Mouse (Mus musculus): ENCODE measurements around the gene Dmgdh. TPM values are rescaled to one million over a fixed set of nuclear protein-coding genes. Genes with fewer than 3 reads are reported as not detected.
A peak's percentile ranks its signal among the peaks of the same experiment; 100 is the strongest.

Dmgdh gene
- polyA plus RNA-seq, 1 experiment from 2014 or later, result 0.07 TPM

DNA sequence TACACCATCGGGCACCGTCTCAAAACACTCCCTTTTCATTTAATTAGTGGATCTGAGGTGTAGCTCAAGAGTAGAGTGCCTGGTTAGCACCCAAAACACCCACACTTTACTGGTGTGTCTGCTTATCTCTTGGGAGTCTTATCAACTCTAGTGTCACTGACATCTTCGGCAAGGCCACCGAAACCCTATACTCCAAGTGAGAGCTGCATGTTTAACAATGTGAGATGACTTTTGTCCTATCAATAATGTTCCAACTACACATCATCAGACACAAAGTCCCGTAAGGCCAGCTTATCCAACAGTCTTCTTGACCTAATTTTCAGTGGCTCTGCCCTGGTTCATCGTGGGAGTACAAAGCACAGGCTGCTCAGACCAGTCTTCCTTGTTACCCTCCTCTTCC lies 20.9 kb upstream of the Dmgdh start:
- no peaks in the 10 kb centered on the region for H3K36me3 ChIP-seq (ENCODE audit: control insufficient read depth, insufficient read depth, low read length)
- 90% methylated on average over 6 of the region's 6 CpGs for WGBS
- H3K27me3 ChIP-seq (ENCODE audit: control insufficient read depth, insufficient read depth, low read length), result no peaks in the 10 kb centered on the region
- no peaks in the 10 kb centered on the region for H3K4me1 ChIP-seq (ENCODE audit: control insufficient read depth, insufficient read depth, low read length)
- no peak overlapping the region for H3K4me2 ChIP-seq (ENCODE audit: low read depth, low read length)
- H3K27ac ChIP-seq (ENCODE audit: low read depth, low read length), result no peak overlapping the region
- H3K9me3 ChIP-seq (ENCODE audit: control insufficient read depth, low read length), result no peaks in the 10 kb centered on the region
- H3K4me3 ChIP-seq (ENCODE audit: low read depth, low read length), result no peak overlapping the region
- H3K9ac ChIP-seq (replicated peaks; ENCODE audit: low read depth, low read length), result no peak overlapping the region
- ATAC-seq (ENCODE audit: low read depth), result no peak

GRCm38 (mm10) chr13:93657941-93658340 lies 16.3 kb upstream of the Dmgdh start:
- H3K4me3 ChIP-seq (ENCODE audit: low read depth, low read length), result no peak overlapping the region
- H3K36me3 ChIP-seq (ENCODE audit: control insufficient read depth, insufficient read depth, low read length), result no peaks in the 10 kb centered on the region
- no peaks in the 10 kb centered on the region for H3K27me3 ChIP-seq (ENCODE audit: control insufficient read depth, insufficient read depth, low read length)
- no peak overlapping the region for H3K27ac ChIP-seq (ENCODE audit: low read depth, low read length)
- 77% methylated on average over 5 of the region's 5 CpGs for WGBS
- H3K4me1 ChIP-seq (ENCODE audit: control insufficient read depth, insufficient read depth, low read length), result no peaks in the 10 kb centered on the region
- no peak overlapping the region for H3K4me2 ChIP-seq (ENCODE audit: low read depth, low read length)
- ATAC-seq (ENCODE audit: low read depth), result no peak
- no peak overlapping the region for H3K9ac ChIP-seq (replicated peaks; ENCODE audit: low read depth, low read length)
- H3K9me3 ChIP-seq (ENCODE audit: control insufficient read depth, low read length), result no peaks in the 10 kb centered on the region

DNA sequence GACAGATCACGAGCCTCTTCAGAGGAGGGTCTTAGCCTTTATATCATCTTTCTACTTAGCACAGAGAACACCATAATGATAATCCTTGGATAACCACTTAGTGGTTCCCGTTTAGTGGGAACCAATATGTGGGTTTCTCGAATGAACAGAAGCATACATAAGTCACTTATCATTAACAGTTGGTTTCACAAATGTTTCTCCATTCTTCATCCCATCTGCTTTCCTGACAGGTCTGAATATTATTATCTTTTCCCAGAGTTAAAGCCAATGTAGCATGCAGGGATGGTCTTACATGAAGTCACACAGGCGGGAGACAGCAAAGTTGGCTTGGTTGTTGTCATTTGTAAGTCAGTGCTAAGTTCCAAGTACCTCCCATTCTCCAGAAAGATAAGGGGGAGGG lies 6.6 kb upstream of the Dmgdh start:
- ATAC-seq (ENCODE audit: low read depth), result no peak
- no peaks in the 10 kb centered on the region for H3K9me3 ChIP-seq (ENCODE audit: control insufficient read depth, low read length)
- 93% methylated on average over 4 of the region's 4 CpGs for WGBS
- no peaks in the 10 kb centered on the region for H3K4me1 ChIP-seq (ENCODE audit: control insufficient read depth, insufficient read depth, low read length)
- no peaks in the 10 kb centered on the region for H3K36me3 ChIP-seq (ENCODE audit: control insufficient read depth, insufficient read depth, low read length)
- H3K27me3 ChIP-seq (ENCODE audit: control insufficient read depth, insufficient read depth, low read length), result no peaks in the 10 kb centered on the region
- no peak overlapping the region for H3K27ac ChIP-seq (ENCODE audit: low read depth, low read length)
- no peak overlapping the region for H3K4me2 ChIP-seq (ENCODE audit: low read depth, low read length)
- no peak overlapping the region for H3K4me3 ChIP-seq (ENCODE audit: low read depth, low read length)
- H3K9ac ChIP-seq (replicated peaks; ENCODE audit: low read depth, low read length), result no peak overlapping the region

DNA sequence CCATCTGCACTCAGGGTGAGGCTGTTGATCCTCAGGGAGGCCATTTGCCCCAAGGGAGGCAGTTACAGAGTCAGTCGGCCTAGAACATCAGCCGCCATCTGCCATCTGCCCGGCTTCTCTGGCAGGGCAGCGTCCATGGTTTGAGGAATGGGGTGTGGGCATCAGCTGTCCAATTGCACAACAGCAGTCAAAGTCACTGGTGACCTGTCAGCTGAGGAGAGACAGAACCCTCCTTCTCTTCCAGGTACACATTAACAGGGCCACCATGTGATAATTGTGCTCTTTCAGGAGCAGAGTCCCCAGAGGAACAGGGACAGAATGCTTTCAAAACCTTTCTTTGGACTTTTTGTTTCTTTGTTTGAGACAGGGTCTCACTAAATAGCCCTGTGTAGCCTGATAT lies 1.9 kb upstream of the Dmgdh start:
- H3K9me3 ChIP-seq (ENCODE audit: control insufficient read depth, low read length), result no peaks in the 10 kb centered on the region
- H3K27me3 ChIP-seq (ENCODE audit: control insufficient read depth, insufficient read depth, low read length), result no peaks in the 10 kb centered on the region
- no peak overlapping the region for H3K9ac ChIP-seq (replicated peaks; ENCODE audit: low read depth, low read length)
- no peak overlapping the region for H3K4me3 ChIP-seq (ENCODE audit: low read depth, low read length)
- H3K4me2 ChIP-seq (ENCODE audit: low read depth, low read length), result no peak overlapping the region
- H3K27ac ChIP-seq (ENCODE audit: low read depth, low read length), result no peak overlapping the region
- no peaks in the 10 kb centered on the region for H3K36me3 ChIP-seq (ENCODE audit: control insufficient read depth, insufficient read depth, low read length)
- ATAC-seq (ENCODE audit: low read depth), result no peak
- 84% methylated on average over 4 of the region's 4 CpGs for WGBS
- H3K4me1 ChIP-seq (ENCODE audit: control insufficient read depth, insufficient read depth, low read length), result no peaks in the 10 kb centered on the region

DNA sequence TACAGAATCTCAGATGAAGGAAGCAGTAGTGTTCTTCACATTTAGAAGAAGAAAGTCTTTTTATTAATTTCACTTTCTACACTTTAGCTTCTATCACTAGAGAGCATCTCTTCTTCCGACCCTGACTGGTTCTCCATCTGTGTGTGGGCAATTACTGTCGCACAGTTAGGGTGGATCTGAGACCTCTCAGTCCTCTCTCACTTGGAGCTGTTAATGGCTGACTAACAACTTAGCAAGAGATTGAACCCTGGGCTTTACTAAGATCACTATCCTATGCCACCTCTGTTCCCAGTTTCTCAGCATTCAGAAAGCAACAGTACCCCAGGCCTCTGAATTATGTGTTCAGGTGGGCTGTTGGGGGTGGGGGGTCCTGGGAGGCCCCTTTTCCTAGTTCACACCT lies 937 bp upstream of the Dmgdh start:
- Histone ChIP-seq H3K9ac (replicated peaks; ENCODE audit: low read depth, low read length) (no peak overlapping the region), H3K4me3 (ENCODE audit: low read depth, low read length) (no peak overlapping the region), H3K27ac (ENCODE audit: low read depth, low read length) (no peak overlapping the region), H3K36me3 (ENCODE audit: control insufficient read depth, insufficient read depth, low read length) (no peaks in the 10 kb centered on the region), H3K4me1 (ENCODE audit: control insufficient read depth, insufficient read depth, low read length) (no peaks in the 10 kb centered on the region), H3K9me3 (ENCODE audit: control insufficient read depth, low read length) (no peaks in the 10 kb centered on the region), H3K27me3 (ENCODE audit: control insufficient read depth, insufficient read depth, low read length) (no peaks in the 10 kb centered on the region), H3K4me2 (ENCODE audit: low read depth, low read length) (no peak overlapping the region)
- WGBS, result 69% methylated on average over 2 of the region's 2 CpGs
- ATAC-seq (ENCODE audit: low read depth), result no peak

DNA sequence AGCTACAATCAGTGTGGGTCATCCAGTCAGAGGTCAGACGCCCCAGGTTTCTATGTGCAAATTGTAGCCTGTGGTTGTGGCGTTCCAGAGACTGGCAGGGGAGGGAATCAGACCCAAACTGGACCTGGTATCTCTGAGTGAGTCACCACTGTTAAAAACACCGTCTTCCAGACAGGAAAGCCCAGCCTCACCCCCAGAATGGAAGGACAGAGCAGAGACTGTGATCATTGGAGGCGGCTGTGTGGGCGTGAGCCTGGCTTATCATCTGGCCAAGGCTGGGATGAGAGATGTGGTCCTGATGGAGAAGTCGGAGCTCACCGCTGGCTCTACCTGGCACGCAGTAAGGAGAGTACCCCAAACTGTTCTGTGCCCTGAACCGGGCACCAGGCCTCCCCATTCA lies 2.6 kb downstream of the Dmgdh start:
- Histone ChIP-seq H3K27me3 (ENCODE audit: control insufficient read depth, insufficient read depth, low read length) (no peaks in the 10 kb centered on the region), H3K4me3 (ENCODE audit: low read depth, low read length) (no peak overlapping the region), H3K9ac (replicated peaks; ENCODE audit: low read depth, low read length) (no peak overlapping the region), H3K4me2 (ENCODE audit: low read depth, low read length) (no peak overlapping the region), H3K36me3 (ENCODE audit: control insufficient read depth, insufficient read depth, low read length) (no peaks in the 10 kb centered on the region), H3K9me3 (ENCODE audit: control insufficient read depth, low read length) (no peaks in the 10 kb centered on the region), H3K4me1 (ENCODE audit: control insufficient read depth, insufficient read depth, low read length) (no peaks in the 10 kb centered on the region), H3K27ac (ENCODE audit: low read depth, low read length) (no peak overlapping the region)
- ATAC-seq (ENCODE audit: low read depth), result no peak
- 79% methylated on average over 9 of the region's 9 CpGs for WGBS

DNA sequence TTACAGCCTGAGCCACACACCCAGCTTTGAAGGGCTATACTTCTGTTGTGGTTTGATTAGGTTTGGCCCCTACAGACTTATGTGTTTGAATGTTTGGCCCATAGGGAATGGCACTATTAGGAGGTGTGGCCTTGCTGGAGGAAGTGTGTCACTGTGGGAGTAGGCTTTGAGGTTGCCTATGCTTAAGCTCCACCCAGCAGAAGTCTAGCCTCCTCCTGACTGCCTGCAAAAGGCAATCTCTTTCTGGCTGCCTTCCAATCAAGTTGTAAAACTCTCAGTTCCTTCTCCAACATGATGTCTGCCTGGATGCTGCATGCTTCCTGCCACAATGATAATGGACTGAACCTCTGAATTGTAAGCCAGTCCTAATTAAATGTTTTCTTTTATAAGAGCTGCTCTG lies 9.1 kb downstream of the Dmgdh start:
- no peaks in the 10 kb centered on the region for H3K9me3 ChIP-seq (ENCODE audit: control insufficient read depth, low read length)
- H3K36me3 ChIP-seq (ENCODE audit: control insufficient read depth, insufficient read depth, low read length), result no peaks in the 10 kb centered on the region
- ATAC-seq (ENCODE audit: low read depth), result peak; percentile 38; the same call in 1 of the 2 replicates
- no peak overlapping the region for H3K9ac ChIP-seq (replicated peaks; ENCODE audit: low read depth, low read length)
- no peak overlapping the region for H3K27ac ChIP-seq (ENCODE audit: low read depth, low read length)
- no peak overlapping the region for H3K4me2 ChIP-seq (ENCODE audit: low read depth, low read length)
- no peak overlapping the region for H3K4me3 ChIP-seq (ENCODE audit: low read depth, low read length)
- no peaks in the 10 kb centered on the region for H3K27me3 ChIP-seq (ENCODE audit: control insufficient read depth, insufficient read depth, low read length)
- H3K4me1 ChIP-seq (ENCODE audit: control insufficient read depth, insufficient read depth, low read length), result no peaks in the 10 kb centered on the region

- Histone ChIP-seq H3K9me3 (ENCODE audit: control insufficient read depth, low read length) (no peaks in the 10 kb centered on the region), H3K4me1 (ENCODE audit: control insufficient read depth, insufficient read depth, low read length) (no peaks in the 10 kb centered on the region), H3K27me3 (ENCODE audit: control insufficient read depth, insufficient read depth, low read length) (no peaks in the 10 kb centered on the region), H3K4me2 (ENCODE audit: low read depth, low read length) (no peak overlapping the region), H3K27ac (ENCODE audit: low read depth, low read length) (no peak overlapping the region), H3K4me3 (ENCODE audit: low read depth, low read length) (no peak overlapping the region), H3K36me3 (ENCODE audit: control insufficient read depth, insufficient read depth, low read length) (no peaks in the 10 kb centered on the region), H3K9ac (replicated peaks; ENCODE audit: low read depth, low read length) (no peak overlapping the region)
- 78% methylated on average over 4 of the region's 4 CpGs for WGBS
- no peak for ATAC-seq (ENCODE audit: low read depth)
Observed at GRCm38 (mm10) chr13:93685226-93685625, 11.0 kb downstream of the Dmgdh start.

GRCm38 (mm10) chr13:93687321-93687720 lies 13.1 kb downstream of the Dmgdh start:
- Histone ChIP-seq H3K9me3 (ENCODE audit: control insufficient read depth, low read length) (no peaks in the 10 kb centered on the region), H3K27me3 (ENCODE audit: control insufficient read depth, insufficient read depth, low read length) (no peaks in the 10 kb centered on the region)

GRCm38 (mm10) chr13:93689566-93689965 lies 15.3 kb downstream of the Dmgdh start:
- WGBS, result 95% methylated on average over 3 of the region's 3 CpGs
- Histone ChIP-seq H3K27me3 (ENCODE audit: control insufficient read depth, insufficient read depth, low read length) (no peaks in the 10 kb centered on the region), H3K4me2 (ENCODE audit: low read depth, low read length) (no peak overlapping the region), H3K36me3 (ENCODE audit: control insufficient read depth, insufficient read depth, low read length) (no peaks in the 10 kb centered on the region), H3K4me1 (ENCODE audit: control insufficient read depth, insufficient read depth, low read length) (no peaks in the 10 kb centered on the region), H3K9me3 (ENCODE audit: control insufficient read depth, low read length) (no peaks in the 10 kb centered on the region), H3K9ac (replicated peaks; ENCODE audit: low read depth, low read length) (no peak overlapping the region), H3K27ac (ENCODE audit: low read depth, low read length) (no peak overlapping the region), H3K4me3 (ENCODE audit: low read depth, low read length) (no peak overlapping the region)
- ATAC-seq (ENCODE audit: low read depth), result no peak

More at GRCm38 (mm10) chr13:93687321-93687720, 13.1 kb downstream of the Dmgdh start:
- Histone ChIP-seq H3K9ac (replicated peaks; ENCODE audit: low read depth, low read length) (no peak overlapping the region), H3K4me1 (ENCODE audit: control insufficient read depth, insufficient read depth, low read length) (no peaks in the 10 kb centered on the region), H3K4me2 (ENCODE audit: low read depth, low read length) (no peak overlapping the region), H3K4me3 (ENCODE audit: low read depth, low read length) (no peak overlapping the region), H3K36me3 (ENCODE audit: control insufficient read depth, insufficient read depth, low read length) (no peaks in the 10 kb centered on the region), H3K27ac (ENCODE audit: low read depth, low read length) (no peak overlapping the region)
- WGBS, result 12% methylated on average over 4 of the region's 5 CpGs
- ATAC-seq (ENCODE audit: low read depth), result no peak

Data from neural tube, embryonic 14.5 days (tissue).